Mouse (Mus musculus): ENCODE results near the gene Mrps21. TPM values are rescaled to one million over a fixed set of nuclear protein-coding genes. Genes with fewer than 3 reads are reported as not detected.

The Mrps21 gene
- polyA plus RNA-seq, 1 experiment from 2014 or later: 333 TPM

- peaks cover 4% of the 10 kb centered on the region for H3K36me3 ChIP-seq (ENCODE audit: control insufficient read depth, insufficient read depth, low read length)
- H3K27me3 ChIP-seq (replicated peaks; ENCODE audit: control insufficient read depth, insufficient read depth, low read length): no peaks in the 10 kb centered on the region
- peaks cover 5% of the 10 kb centered on the region; the same call in 1 of the 2 replicates for H3K4me1 ChIP-seq (ENCODE audit: control insufficient read depth, insufficient read depth, low read length)
- H3K4me2 ChIP-seq (ENCODE audit: low read length): peak overlapping the region; percentile 60
- H3K9ac ChIP-seq (ENCODE audit: low read length): peak overlapping the region; percentile 71
- H3K9me3 ChIP-seq (replicated peaks; ENCODE audit: control insufficient read depth, low read length): no peaks in the 10 kb centered on the region
- H3K27ac ChIP-seq (ENCODE audit: low read depth, low read length): peak overlapping the region; percentile 78
- WGBS: 34% methylated on average over 7 of the region's 7 CpGs
- peak overlapping the region; percentile 48 for H3K4me3 ChIP-seq (ENCODE audit: low read depth, low read length)
- ATAC-seq (peak; percentile 1; the same call in 1 of the 2 replicates), DNase-seq (ENCODE audit: low spot score) (no peak)
Observed at GRCm38 (mm10) chr3:95893126-95893525, 21.8 kb upstream of the Mrps21 start.

GRCm38 (mm10) chr3:95892066-95893052 is 21.0 kb upstream of the Mrps21 start:
- DNase-seq (ENCODE audit: low spot score): no peak
- no peaks in the 10 kb centered on the region for H3K27me3 ChIP-seq (replicated peaks; ENCODE audit: control insufficient read depth, insufficient read depth, low read length)
- H3K4me2 ChIP-seq (ENCODE audit: low read length): no peak overlapping the region
- 47% methylated on average over 11 of the region's 11 CpGs for WGBS
- H3K9ac ChIP-seq (ENCODE audit: low read length): no peak overlapping the region; the same call in 1 of the 2 replicates
- peaks cover 5% of the 10 kb centered on the region; the same call in 1 of the 2 replicates for H3K4me1 ChIP-seq (ENCODE audit: control insufficient read depth, insufficient read depth, low read length)
- H3K27ac ChIP-seq (ENCODE audit: low read depth, low read length): no peak overlapping the region
- no peak for ATAC-seq
- no peaks in the 10 kb centered on the region for H3K9me3 ChIP-seq (replicated peaks; ENCODE audit: control insufficient read depth, low read length)
- H3K36me3 ChIP-seq (ENCODE audit: control insufficient read depth, insufficient read depth, low read length): no peaks in the 10 kb centered on the region
- H3K4me3 ChIP-seq (ENCODE audit: low read depth, low read length): no peak overlapping the region

- ATAC-seq: no peak
- 32% methylated on average over 12 of the region's 12 CpGs for WGBS
- H3K4me1 ChIP-seq (ENCODE audit: control insufficient read depth, insufficient read depth, low read length): peaks cover 5% of the 10 kb centered on the region; the same call in 1 of the 2 replicates
- no peak within 1 kb of the TSS for H3K4me3 ChIP-seq (ENCODE audit: low read depth, low read length)
- H3K27ac ChIP-seq (ENCODE audit: low read depth, low read length): no peak within 1 kb of the TSS; the same call in 1 of the 2 replicates
- no peak within 1 kb of the TSS for H3K4me2 ChIP-seq (ENCODE audit: low read length)
- DNase-seq (ENCODE audit: low spot score): no peak
- H3K9ac ChIP-seq (ENCODE audit: low read length): no peak within 1 kb of the TSS; the same call in 1 of the 2 replicates
- H3K27me3 ChIP-seq (replicated peaks; ENCODE audit: control insufficient read depth, insufficient read depth, low read length): no peaks in the 10 kb centered on the region
- no peaks in the 10 kb centered on the region for H3K9me3 ChIP-seq (replicated peaks; ENCODE audit: control insufficient read depth, low read length)
- H3K36me3 ChIP-seq (ENCODE audit: control insufficient read depth, insufficient read depth, low read length): no peaks in the 10 kb centered on the region
Observed at GRCm38 (mm10) chr3:95891211-95892065, 20.1 kb upstream of the Mrps21 start, which contains the start of gene BC028528. Gene BC028528, minus strand, starts transcription at chr3:95892005.

GRCm38 (mm10) chr3:95889664-95890063 is 18.3 kb upstream of the Mrps21 start:
- Histone ChIP-seq H3K4me1 (ENCODE audit: control insufficient read depth, insufficient read depth, low read length) (peaks cover 5% of the 10 kb centered on the region; the same call in 1 of the 2 replicates), H3K4me2 (ENCODE audit: low read length) (no peak overlapping the region), H3K4me3 (ENCODE audit: low read depth, low read length) (no peak overlapping the region), H3K27ac (ENCODE audit: low read depth, low read length) (no peak overlapping the region), H3K9me3 (replicated peaks; ENCODE audit: control insufficient read depth, low read length) (no peaks in the 10 kb centered on the region), H3K27me3 (replicated peaks; ENCODE audit: control insufficient read depth, insufficient read depth, low read length) (no peaks in the 10 kb centered on the region), H3K36me3 (ENCODE audit: control insufficient read depth, insufficient read depth, low read length) (no peaks in the 10 kb centered on the region), H3K9ac (ENCODE audit: low read length) (no peak overlapping the region)
- DNase-seq (ENCODE audit: low spot score) (no peak), ATAC-seq (no peak)
- 81% methylated on average over 3 of the region's 3 CpGs for WGBS

GRCm38 (mm10) chr3:95887596-95887995 is 16.3 kb upstream of the Mrps21 start:
- 80% methylated on average over 4 of the region's 4 CpGs for WGBS
- Histone ChIP-seq H3K4me3 (ENCODE audit: low read depth, low read length) (no peak overlapping the region), H3K4me1 (ENCODE audit: control insufficient read depth, insufficient read depth, low read length) (peaks cover 4% of the 10 kb centered on the region), H3K9me3 (replicated peaks; ENCODE audit: control insufficient read depth, low read length) (no peaks in the 10 kb centered on the region), H3K36me3 (ENCODE audit: control insufficient read depth, insufficient read depth, low read length) (no peaks in the 10 kb centered on the region), H3K27me3 (replicated peaks; ENCODE audit: control insufficient read depth, insufficient read depth, low read length) (no peaks in the 10 kb centered on the region; the same call in 1 of the 2 replicates), H3K4me2 (ENCODE audit: low read length) (no peak overlapping the region), H3K27ac (ENCODE audit: low read depth, low read length) (no peak overlapping the region), H3K9ac (ENCODE audit: low read length) (no peak overlapping the region)
- DNase-seq (ENCODE audit: low spot score) (no peak), ATAC-seq (no peak)

GRCm38 (mm10) chr3:95884400-95884799 is 13.1 kb upstream of the Mrps21 start:
- H3K36me3 ChIP-seq (ENCODE audit: control insufficient read depth, insufficient read depth, low read length): no peaks in the 10 kb centered on the region
- no peaks in the 10 kb centered on the region; the same call in 1 of the 2 replicates for H3K27me3 ChIP-seq (replicated peaks; ENCODE audit: control insufficient read depth, insufficient read depth, low read length)
- no peak for ATAC-seq
- H3K9ac ChIP-seq (ENCODE audit: low read length): no peak overlapping the region
- no peak overlapping the region for H3K27ac ChIP-seq (ENCODE audit: low read depth, low read length)
- no peak overlapping the region for H3K4me2 ChIP-seq (ENCODE audit: low read length)
- H3K4me1 ChIP-seq (ENCODE audit: control insufficient read depth, insufficient read depth, low read length): peaks cover 9% of the 10 kb centered on the region
- H3K4me3 ChIP-seq (ENCODE audit: low read depth, low read length): no peak overlapping the region
- DNase-seq (ENCODE audit: low spot score): no peak
- H3K9me3 ChIP-seq (replicated peaks; ENCODE audit: control insufficient read depth, low read length): no peaks in the 10 kb centered on the region
- 85% methylated on average over 5 of the region's 5 CpGs for WGBS

GRCm38 (mm10) chr3:95882816-95883425 is 11.6 kb upstream of the Mrps21 start:
- Histone ChIP-seq H3K36me3 (ENCODE audit: control insufficient read depth, insufficient read depth, low read length) (no peaks in the 10 kb centered on the region), H3K4me1 (ENCODE audit: control insufficient read depth, insufficient read depth, low read length) (peaks cover 9% of the 10 kb centered on the region), H3K27me3 (replicated peaks; ENCODE audit: control insufficient read depth, insufficient read depth, low read length) (no peaks in the 10 kb centered on the region; the same call in 1 of the 2 replicates), H3K9me3 (replicated peaks; ENCODE audit: control insufficient read depth, low read length) (no peaks in the 10 kb centered on the region), H3K4me3 (ENCODE audit: low read depth, low read length) (peak overlapping the region; percentile 46), H3K4me2 (ENCODE audit: low read length) (peak overlapping the region; percentile 98), H3K9ac (ENCODE audit: low read length) (peak overlapping the region; percentile 54), H3K27ac (ENCODE audit: low read depth, low read length) (no peak overlapping the region)
- ATAC-seq (no peak), DNase-seq (ENCODE audit: low spot score) (peak; percentile 68)
- 3% methylated on average over 24 of the region's 24 CpGs for WGBS

All from forebrain, embryonic 14.5 days (tissue).